Mouse (Mus musculus) ovary, postnatal 10 days (tissue): Measurements from ENCODE around the gene Etfrf1.

Experiments
- DNase-seq: peaks from one replicate; pipeline ENCODE4 v3.0.0; 2022; ENCODE audit warnings: low spot score

Gene Etfrf1

DNA sequence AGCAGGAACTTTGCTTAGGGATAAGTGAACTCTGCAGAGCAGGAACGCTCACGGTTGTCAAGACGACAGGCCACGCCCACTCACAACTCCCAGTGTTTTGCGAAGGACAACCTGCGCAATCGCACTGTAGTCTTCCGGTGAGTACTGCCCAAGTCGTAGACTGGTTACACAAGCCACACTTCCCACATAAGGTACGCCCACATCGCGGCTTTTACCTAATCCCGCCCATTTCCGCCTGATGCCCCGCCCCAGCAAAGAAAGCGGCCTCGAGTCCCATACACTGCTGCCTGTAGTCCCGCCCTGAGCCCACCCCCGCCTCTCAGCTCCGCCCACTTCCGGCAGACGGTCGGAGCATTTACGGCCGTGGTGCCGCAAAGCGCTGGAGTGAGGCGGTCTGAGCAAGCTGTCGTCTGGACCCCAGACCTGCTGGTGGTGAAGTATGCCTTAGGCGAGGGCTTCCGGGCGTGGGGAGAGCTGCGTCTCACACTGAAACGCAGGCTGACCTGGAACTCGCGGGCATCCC is at the start of gene Etfrf1, which contains the start of gene Casc1:
Gene Etfrf1, plus strand, starts transcription at position 319 of the 523 bp plus-strand sequence.
Gene Casc1, minus strand, starts transcription at position 190 of the 523 bp plus-strand sequence.
- DNase-seq = peak; percentile 82

DNA sequence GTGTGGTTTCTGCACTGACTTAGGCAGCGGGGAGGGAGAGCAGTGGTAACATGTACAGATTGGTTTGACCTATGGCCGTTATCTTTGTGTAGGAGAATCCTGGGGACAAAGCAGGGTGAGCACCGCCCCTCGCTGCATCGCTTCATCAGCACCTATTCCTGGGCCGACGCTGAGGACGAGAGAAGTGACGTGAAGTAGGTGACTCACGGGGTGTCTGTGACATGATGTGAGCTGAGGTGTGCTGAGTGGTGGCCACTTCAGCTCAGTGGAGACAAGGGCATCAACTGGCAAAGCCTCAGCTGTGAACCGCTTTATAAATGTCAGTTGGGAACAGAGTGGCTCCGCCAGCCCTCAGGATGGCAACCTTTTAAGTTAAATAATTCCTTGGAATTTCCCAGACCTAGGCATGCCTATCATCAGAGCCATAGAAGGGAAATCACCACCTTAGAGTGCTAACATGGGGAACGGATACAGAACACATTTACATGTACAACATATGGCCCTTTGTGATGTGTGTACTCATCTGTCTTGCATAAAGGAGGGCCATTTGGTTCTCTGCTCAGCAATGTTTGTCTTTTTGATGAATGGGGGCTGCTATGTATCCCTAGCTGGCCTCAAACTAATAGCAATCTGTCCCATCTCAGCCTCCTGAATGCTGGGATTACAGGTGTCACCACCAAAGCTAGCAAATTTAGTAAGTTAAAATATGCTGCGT is 38.9 kb upstream of the Etfrf1 start:
- no peak for DNase-seq

DNA sequence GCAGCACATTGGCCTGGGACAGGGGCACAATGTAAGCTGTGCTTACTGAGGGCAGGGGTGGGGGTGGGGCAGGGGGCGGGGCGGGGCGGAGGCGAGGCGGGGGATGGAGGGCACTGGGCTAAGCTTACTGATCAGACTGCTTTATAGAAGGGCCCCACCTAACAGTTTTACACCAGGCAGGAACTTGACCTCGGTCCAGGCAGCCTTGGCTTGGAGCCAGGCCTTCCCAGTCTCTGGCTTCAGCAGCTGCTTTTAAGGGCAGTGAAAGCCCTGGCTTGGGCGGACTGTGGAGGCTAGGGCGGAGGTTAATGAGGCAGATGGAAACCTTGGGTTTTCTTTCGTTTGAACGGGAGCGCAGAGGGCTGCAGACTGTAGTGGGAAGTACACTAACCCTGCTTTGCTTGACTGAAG is 37.1 kb upstream of the Etfrf1 start:
- DNase-seq = peak; percentile 77

DNA sequence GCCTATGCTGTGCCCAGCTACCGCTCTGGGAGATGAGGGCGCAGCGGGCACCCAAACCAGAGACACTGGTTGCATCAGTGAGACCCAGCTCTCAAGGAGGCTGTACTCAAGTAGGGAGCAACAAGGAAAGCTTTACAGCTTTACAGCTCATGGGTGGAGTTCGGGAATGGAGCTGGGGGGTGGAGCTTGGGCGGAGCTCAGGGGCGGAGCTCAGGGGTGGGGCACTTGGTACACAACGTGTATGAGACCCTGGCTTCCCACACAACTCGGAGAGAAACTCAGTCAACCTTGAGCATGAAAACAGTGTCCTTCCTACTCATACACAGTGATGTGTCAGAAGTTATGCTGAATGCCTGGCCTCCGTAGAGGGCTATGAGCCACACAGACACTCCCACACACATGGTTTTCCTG is 35.4 kb upstream of the Etfrf1 start:
- no peak for DNase-seq

DNA sequence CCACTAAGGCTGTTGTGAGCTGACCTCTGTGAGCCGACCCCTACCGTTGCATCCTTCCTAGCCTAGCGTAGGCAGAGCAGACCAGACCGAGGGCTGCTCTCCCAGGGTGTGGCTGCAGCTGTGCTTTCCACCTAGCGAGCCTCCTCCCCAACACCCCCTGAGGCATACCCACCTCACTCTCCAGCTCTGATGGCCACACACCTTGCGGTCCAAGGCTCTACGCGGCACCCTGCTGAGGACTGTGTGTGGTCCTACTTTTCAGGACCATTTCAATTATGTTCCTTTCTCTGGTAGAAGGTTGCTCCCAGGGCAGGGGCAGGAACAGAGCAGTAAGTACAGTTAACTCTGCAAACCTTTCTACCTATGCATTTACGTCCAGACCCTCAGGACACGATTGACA is 34.5 kb upstream of the Etfrf1 start:
- no peak for DNase-seq

DNA sequence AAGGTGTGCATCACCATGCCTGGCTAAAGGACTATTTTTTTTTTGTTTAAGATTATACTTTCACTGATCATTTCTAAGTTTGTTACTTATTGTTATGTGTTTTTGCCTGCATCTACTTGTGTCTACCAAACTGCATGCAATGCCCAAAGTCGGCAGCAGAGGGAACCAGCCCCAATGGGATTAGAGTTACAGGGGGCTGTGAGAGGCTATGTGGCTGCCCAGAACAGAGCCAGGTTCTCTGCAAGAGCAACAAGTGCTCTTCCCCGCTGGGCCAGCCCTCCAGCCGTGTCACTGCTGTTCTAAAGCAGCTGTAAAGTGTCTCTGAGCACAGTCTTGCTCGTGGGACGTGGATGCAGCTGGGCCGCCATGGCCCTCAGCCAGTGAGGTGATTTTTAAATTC is 31.3 kb upstream of the Etfrf1 start:
- no peak for DNase-seq

DNA sequence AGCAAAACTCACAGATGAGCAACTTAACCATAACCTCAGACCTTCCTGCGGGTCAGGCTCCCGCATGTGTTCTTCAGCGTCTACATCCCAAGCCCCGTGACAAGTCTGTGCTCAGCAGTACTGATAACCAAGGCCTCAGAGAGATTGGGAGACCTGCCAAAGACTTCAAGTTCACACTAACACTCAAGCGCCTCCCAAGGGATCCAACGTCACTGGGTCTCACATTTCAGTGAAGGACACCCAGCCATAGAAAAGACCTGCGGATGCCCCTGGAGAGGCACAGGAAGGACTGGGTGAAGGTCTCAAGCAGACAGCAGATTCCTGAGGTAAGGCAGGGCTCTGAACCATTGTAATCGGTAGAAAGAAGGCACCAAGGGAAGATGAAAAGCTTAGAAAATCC is 28.9 kb upstream of the Etfrf1 start:
- no peak for DNase-seq

DNA sequence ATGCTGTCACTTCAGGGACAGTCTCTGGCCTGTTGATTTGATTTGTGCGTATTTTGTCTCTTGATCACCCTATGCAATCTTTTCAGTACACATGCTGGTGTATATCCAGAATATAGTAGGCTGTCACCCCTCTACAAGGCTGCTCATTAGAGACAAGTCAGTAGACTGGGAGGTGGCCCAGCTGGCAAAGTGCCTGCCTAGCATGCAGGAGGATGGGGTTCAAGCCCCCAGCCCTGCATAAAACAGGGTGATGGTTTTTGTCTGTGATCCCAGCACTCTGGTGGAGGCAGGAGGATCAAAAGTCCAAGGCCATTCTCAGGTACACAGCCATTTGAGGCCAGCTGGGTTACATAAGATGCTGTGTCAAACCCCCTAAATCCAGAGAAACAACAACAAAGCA is 24.8 kb upstream of the Etfrf1 start:
- no peak for DNase-seq

DNA sequence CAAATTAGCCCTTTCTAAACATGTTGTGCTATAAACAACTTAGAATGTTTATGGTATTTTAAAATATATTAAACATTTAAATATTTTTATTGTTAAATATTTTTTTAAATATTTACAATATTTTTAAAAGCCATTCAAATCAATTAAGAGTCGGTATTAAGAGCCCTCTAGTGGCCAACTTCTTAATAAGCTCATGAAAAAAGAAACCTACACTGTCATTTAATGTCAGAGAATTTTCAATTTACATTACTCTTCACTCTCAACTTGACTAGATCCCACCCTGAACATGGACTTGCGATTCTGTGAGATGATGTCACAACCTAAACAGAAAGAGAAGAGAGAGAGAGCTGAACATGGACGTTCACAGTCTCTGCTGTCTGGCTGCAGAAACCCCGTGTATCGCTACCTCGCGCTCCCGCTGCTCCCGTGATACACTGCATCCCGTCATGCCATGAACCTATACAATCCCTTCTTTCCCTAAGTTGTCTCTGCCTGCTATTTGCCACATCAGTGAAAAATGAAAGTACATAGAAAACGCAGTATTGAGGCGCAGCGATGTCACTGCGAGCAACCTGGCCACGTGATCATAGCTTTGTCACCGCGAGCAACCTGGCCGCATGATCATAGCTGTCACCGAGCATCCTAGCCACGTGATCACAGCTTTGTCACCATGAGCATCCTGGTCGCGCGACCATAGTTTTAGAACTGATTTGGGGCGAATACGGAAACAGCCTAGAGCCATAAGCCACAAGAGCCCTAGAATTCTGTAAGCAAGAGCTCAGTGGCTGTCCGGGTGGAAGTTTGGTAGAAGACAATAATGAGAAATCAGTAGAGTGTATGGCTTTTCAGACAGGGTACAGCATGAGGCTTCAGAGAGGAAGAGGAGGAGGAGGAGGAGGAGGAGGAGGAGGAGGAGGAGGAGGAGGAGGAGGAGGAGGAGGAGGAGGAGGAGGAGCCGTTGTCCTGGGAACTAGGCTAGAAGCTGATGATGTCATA is 23.5 kb upstream of the Etfrf1 start:
- DNase-seq = no peak

DNA sequence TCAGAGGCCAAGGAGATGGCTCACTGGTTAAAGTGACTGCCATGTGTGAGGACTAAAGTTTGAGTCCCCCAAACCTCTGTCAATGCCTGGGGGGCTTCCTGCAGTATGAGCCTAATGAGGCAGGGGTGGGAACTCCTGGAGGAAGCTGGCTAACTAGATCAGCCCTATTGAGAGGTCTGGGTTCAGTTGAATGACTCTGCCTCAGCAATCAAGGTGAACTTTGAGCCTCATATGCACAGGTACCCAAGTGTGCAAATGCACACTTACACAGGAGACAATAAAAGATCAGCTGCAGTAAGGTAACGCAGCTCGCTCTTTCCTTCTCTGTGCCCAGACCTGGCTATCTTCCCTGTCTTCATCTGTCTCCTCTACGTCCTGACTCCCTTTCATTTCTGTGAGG is 17.9 kb upstream of the Etfrf1 start:
- DNase-seq = no peak

DNA sequence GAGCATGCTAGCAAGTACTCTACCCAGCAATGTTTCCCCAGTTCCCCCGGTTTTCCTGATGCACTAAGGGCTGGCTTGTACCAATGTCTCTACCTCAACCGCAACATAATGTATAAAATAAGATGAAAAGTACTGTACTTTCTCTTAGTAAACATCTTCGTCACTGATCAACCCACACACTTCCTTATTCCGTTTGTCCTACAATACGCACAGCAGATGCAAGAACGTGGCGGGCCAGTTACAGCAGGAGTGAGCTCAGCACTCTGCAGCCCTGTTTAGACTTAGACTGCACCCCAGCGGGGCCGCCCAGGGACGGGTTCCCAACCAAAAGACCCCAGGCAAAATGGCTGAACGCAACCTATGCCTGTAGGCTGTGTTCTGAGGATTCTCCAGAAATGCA is 17.5 kb upstream of the Etfrf1 start:
- DNase-seq = no peak

DNA sequence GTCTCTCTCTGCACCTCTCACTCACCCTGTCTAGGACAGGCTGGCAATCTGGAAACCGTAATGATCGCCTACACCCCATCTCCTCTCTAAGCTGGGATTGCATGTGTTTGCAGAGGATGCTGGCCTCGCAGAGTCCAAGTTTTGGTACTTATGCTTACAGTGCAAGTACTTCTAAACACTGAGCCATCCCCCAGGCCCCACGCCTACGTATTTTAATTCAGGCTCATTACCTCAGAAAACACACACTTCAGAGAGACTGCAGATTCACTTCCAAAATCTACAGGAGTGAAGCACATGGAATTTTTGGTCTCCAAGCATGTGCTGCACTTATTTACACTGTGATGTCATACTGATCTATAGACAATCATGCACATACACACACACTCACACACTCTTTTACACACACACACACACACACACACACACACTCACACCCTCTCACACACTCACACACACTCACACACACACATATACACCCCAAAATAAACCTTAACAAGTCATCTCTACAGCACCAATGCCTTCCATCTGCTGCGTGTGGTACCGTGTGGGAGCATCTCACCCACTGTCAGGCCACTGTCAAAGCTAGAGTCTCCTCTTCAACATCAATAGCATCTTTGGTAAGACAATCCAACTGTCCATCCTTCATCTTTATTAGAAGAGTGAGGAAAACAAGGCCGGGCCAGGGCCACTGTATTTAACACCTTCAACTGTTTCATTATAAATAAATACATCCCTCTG is 12.8 kb upstream of the Etfrf1 start:
- DNase-seq = no peak

DNA sequence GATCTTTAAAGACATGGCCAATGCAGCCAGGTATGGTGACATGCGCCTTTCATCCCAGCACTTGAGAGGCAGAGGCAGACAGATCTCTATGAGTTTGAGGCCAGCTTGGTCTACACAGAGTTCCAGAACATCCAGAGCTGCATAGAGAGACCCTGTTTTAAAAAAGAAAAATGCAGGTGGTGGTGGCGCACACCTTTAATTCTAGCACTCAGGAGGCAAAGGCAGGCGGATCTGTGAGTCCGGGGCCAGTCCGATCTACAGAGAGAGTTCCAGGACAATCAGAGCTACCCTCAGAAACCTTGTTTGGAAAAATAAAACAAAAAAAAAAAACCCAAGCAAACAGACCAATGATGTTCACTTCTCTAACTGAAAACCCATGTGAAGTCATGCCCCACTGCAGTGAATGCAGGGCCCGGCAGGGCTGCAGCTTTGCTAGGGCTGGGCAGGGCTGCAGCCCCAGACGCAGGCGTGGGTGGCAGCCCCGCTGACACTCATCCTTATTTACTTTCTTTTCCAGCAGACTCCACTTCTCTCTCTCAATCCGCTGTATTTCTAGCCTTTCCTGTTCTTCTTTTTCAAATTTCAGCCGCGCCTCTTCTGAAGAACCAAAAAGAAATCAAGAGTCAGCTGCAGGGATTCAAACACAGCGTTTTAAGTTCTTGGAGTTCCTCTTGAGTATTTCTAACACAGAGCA is 8.4 kb upstream of the Etfrf1 start:
- no peak for DNase-seq

DNA sequence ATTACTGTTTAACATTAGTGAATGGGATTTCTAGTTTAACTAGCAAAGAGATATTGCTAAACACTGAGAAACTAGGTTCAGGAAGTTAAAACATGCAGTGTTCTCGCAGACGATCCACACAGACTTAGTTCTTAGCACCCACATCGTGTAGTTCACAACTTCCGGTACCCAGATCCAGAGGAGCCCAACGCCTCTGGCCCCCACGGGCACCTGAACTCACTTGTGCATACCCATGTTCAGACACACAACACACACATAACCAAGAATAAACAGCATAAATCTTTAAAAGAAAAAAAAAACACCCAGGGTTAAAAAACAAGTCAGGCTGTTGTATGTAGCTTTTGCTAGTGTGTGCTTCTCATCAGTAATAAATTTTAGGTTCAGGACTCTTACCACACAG is 6.5 kb upstream of the Etfrf1 start:
- DNase-seq = no peak

DNA sequence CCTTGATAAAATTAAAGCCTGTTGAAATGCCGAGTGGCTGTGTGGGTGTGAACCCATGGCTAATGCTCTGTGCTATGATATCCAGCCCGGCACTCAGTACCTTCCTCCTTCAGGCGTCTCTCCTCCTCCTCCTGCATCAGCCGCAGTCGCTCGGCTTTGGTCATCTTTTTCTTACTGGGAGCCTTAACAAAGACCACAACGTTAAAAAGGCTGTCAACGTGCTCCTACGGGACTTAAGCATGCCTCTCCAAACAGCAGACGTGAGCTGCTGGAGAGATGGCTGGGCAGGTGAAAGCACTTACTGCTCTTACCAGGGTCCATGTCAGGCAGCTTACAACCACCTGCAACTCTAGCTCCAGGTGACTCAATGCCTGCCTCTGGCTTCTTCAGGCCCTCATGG is 5.8 kb upstream of the Etfrf1 start:
- no peak for DNase-seq

DNA sequence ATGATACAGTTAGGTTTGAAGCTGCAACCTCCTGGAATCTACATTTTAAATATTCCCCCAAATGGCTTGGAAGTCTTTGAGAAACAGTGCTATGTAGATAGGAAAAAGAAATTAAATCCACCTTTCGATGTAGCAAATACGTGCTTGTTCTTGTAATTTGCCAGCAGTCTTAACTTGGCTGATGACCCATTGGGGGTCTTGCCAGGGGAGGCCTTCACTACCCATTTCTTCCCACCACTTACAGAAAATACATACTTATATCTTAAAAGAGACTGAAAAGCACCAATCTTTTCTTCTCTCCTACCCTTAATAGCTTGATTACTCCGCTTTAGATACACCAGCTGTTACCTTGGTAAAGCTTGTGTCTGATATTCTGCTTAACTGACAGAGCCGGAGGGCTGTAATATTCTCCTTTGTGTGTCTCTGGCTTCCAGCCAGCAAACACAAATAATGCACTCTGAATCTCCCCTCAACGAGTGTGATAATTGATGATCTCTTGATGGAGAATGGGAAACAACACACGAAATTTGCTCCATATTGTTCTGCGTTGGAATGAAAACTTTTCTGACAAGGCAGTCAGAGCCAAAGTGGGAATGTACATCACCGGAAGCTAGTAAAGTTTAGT is 766 bp upstream of the Etfrf1 start:
- DNase-seq = no peak

DNA sequence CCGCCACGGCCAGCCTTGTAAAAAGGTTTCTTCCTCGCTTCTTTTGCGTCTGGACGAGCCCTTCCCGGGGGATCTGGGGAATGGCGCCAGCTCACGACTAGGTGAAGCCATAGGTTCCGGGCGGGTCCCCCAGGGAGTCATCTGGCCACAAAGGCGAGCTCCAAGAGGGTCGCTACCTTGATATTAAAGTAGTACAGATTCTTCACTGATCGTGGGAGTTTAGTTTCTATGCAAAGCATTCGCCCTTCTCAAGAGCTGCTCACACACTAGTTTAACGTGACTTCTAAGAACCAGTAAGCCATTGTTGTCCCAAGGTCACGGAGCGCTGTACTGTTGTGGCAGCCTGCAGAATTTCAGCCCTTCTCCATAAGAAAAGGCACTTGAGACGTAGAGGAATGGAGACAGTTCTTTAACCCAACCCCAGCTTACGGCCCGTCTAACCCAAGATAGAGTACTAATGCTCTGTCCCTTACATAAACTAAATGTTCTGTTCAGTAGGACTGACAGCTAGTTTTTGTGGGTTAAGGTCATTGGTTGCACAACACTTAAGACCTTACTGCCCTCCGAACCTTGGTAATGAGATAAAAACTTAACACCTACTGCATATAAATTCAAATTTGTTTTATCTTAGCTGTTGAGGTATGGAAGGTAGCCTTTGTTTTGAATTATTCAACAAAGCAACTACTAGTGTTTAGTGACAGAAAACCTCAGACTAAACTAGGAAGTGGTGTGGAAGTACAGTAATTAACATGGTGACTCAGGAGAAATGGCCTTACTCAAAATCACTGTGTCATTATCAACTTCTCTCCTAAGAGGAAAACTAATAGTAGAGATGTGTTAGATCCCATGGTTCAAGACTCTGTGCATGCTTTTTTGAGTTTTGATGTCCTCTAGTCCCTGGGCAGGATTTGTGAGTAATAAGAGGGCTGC is 707 bp downstream of the Etfrf1 start:
- no peak for DNase-seq

DNA sequence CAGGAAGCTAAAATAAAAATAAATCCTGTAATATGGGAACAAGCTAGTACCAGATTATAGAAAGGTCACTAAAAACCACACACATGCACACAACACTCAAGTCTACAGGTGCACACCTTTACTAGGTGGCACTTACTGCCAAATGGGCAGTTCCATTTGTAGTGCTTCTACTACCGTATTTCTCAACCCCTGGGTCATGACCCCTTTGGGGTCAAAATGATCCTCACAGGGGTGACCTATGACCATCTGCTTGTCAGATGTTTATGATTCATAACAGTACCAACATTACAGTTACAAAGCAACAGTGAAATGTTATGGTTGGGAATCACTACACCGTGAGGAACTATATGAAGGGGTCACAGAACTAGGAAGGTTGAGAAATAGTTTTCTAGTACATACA is 3.0 kb downstream of the Etfrf1 start:
- no peak for DNase-seq

DNA sequence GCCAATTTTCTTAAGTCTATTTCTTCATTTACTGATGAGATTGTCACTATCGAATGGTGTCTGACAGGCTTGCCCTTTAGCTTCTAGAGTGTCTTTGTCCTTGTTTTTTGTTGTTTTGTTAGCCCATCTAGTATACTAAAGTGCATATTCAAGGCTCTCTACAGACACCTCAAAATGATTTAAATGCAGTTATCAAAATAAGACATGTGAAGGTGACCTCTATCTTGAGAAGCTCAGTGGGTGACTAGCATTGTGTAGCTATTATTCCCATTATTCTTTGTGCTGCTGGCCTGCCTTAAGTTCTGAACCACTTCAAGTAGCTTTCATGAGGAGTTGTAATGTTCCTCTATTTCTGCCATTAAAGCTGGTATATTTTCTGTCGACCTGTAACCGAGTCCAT is 4.9 kb downstream of the Etfrf1 start:
- no peak for DNase-seq

DNA sequence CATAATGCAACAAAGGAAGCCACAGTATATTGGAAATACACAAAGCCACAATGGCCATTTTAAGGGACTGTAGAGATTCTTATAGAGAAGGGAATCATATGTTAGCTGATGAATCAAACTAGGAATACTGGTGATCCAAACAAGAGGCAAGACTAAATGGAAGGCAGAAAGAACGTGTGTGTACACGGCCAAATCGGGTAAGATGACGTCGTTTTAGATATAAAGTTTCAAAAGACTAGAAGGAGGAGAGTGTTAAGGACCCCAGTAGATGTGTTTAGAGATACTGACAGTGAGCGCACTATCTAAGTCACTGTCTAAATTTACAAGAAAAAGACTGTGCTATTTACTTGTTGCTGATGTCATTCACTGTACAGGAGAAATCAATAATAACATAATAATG is 13.3 kb downstream of the Etfrf1 start:
- no peak for DNase-seq
